Mouse (Mus musculus) bone marrow macrophage, adult 2 months (primary cell): ENCODE measurements around the gene Slc35f1.

Source experiments
- CTCF ChIP-seq: IDR thresholded peaks from 2 replicates; pipeline ENCODE4 v1.5.1; 2012; ENCODE audit warnings: low read depth, mild to moderate bottlenecking, low read length, moderate library complexity
- POLR2A ChIP-seq: IDR thresholded peaks from 2 replicates; pipeline ENCODE4 v1.6.1; 2012; ENCODE audit warnings: mild to moderate bottlenecking, low read depth, low read length, borderline replicate concordance

DNA sequence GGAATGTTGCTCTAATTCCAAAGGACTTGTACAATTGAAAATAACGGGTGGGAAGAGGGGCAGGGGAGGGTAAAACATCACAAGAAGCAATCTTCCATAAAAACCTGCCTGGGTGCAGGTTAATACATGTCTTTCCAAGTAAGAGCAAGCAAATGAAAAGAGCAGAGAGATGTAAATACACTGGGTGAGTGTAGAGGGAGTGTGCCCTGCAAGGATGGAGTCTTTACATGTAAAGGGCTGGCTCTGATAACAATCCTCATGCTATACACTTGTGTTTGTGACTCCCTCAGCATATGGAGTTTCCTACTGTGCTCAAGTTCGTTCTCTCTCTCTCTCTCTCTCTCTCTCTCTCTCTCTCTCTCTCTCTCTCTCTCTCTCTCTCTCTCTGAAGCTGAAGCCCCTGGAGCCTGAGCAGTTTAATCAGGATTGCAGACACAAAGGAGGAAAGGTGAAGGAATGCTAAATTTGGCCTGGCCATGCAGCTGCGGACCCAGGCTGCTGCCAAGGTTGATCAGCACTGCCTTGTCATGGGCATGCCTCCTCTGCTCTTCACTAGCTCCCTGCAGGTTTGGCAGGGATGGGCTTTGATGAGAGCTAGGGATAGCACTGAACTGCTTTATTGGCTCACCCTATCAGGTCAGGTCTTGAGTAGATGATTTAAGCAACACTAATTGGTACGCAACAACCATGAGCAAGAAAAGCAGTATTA lies 187.9 kb downstream of the Slc35f1 start:
- TF ChIP-seq CTCF (no peak), POLR2A (no peak)
